In the genomic region with DNA sequence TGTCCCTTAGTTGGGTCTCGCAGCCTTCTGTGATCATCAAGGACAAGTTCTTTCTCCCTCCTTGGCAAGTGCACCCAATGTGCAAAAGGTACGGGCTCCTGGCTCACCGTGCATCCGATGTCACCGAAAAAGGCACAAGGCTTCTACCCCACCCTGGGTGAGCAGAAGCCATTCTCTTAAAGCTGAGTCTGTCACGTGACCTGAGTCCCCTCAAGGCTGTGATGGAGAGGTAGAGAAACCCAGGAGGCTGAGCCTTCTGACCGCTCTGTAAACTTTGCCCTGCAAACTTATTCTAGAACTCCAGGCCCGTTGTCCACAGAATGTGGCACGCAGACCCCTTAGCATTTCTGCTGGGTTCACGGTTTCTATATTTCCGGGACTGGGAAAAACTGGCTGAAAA, we compare ENCODE assay signal across 24 mouse cellular contexts. TPM values are rescaled to one million over a fixed set of nuclear protein-coding genes. Genes with fewer than 3 reads are reported as not detected.
"Had no signal": no experiment of that assay in that cellular context is flagged by ENCODE, and none has a peak within 500 bp of the region (broad histone marks: within the 10 kb centered on the region; RNA-seq: fewer than 3 reads in every experiment).

No protein-coding gene starts in this region.

- H3K9ac ChIP-seq: limb, embryonic 12.5 days; limb, embryonic 13.5 days; limb, embryonic 15.5 days; liver, embryonic 12.5 days; liver, embryonic 13.5 days; liver, embryonic 14.5 days; liver, embryonic 15.5 days; liver, postnatal 0 days; lung, embryonic 14.5 days; lung, embryonic 15.5 days; midbrain, embryonic 12.5 days; midbrain, embryonic 13.5 days; midbrain, embryonic 15.5 days; neural tube, embryonic 12.5 days had no signal

- H3K36me3 ChIP-seq: limb, embryonic 10.5 days; limb, embryonic 12.5 days; limb, embryonic 13.5 days; limb, embryonic 15.5 days; liver, embryonic 12.5 days; liver, embryonic 13.5 days; liver, embryonic 15.5 days; lung, embryonic 15.5 days; midbrain, embryonic 10.5 days; midbrain, embryonic 12.5 days; midbrain, embryonic 13.5 days; midbrain, embryonic 15.5 days; neural tube, embryonic 12.5 days had no signal

- H3K4me3 ChIP-seq: limb, embryonic 10.5 days; limb, embryonic 12.5 days; limb, embryonic 13.5 days; limb, embryonic 15.5 days; liver, embryonic 12.5 days; liver, embryonic 13.5 days; liver, embryonic 15.5 days; lung, embryonic 15.5 days; megakaryocyte, embryonic 14.5 days; midbrain, embryonic 10.5 days; midbrain, embryonic 12.5 days; midbrain, embryonic 13.5 days; midbrain, embryonic 15.5 days; neural tube, embryonic 12.5 days had no signal

- H3K9me3 ChIP-seq: limb, embryonic 10.5 days; limb, embryonic 12.5 days; limb, embryonic 13.5 days; limb, embryonic 15.5 days; liver, embryonic 13.5 days; liver, embryonic 15.5 days; lung, embryonic 15.5 days; megakaryocyte, embryonic 14.5 days; midbrain, embryonic 10.5 days; midbrain, embryonic 12.5 days; midbrain, embryonic 13.5 days; midbrain, embryonic 15.5 days; neural tube, embryonic 12.5 days had no signal

- DNase-seq: left cerebral cortex, postnatal 4 days; liver; liver, embryonic 13.5 days; liver, postnatal 0 days had no signal

- H3K4me2 ChIP-seq: limb, embryonic 12.5 days; limb, embryonic 13.5 days; limb, embryonic 15.5 days; liver, embryonic 11.5 days; liver, embryonic 12.5 days; liver, embryonic 13.5 days; liver, embryonic 15.5 days; lung, embryonic 14.5 days; lung, embryonic 15.5 days; midbrain, embryonic 11.5 days; midbrain, embryonic 12.5 days; midbrain, embryonic 13.5 days; midbrain, embryonic 15.5 days; neural tube, embryonic 12.5 days had no signal

- H3K27ac ChIP-seq: limb, embryonic 10.5 days; limb, embryonic 12.5 days; limb, embryonic 13.5 days; limb, embryonic 15.5 days; liver, embryonic 12.5 days; liver, embryonic 13.5 days; liver, embryonic 14.5 days; liver, embryonic 15.5 days; lung, embryonic 15.5 days; macrophage; midbrain, embryonic 10.5 days; midbrain, embryonic 12.5 days; midbrain, embryonic 13.5 days; midbrain, embryonic 15.5 days; neural tube, embryonic 12.5 days had no signal

- H3K4me1 ChIP-seq: liver, embryonic 13.5 days; lung, embryonic 15.5 days had no signal

RNA-seq across cellular contexts. Expression of gene H2-Oa, which starts 13.1 kb away (rescaled TPM):
- total RNA-seq: left cerebral cortex, postnatal 4 days; midbrain, postnatal 0 days had no signal
- polyA plus RNA-seq: midbrain, embryonic 13.5 days; midbrain, embryonic 14.5 days; midbrain, embryonic 15.5 days had no signal
